ENCODE assay signal across 10 mouse cellular contexts in genomic region chr11:11952569-11952968, GRCm38 (mm10). TPM values are rescaled to one million over a fixed set of nuclear protein-coding genes. Genes with fewer than 3 reads are reported as not detected.
A peak's percentile ranks its signal among the peaks of the same experiment; 100 is the strongest.
DNase-seq lines count a peak whose midpoint lies in the region; ATAC-seq lines count a peak whose summit lies in the region.
"Had no signal": no experiment of that assay in that cellular context is flagged by ENCODE, and none has a peak within 500 bp of the region (broad histone marks: within the 10 kb centered on the region; RNA-seq: fewer than 3 reads in every experiment).

No protein-coding gene starts in this region.

- no peak overlapping the region for H3K9ac ChIP-seq in hindbrain, embryonic 12.5 days
- H3K9ac ChIP-seq in hindbrain, embryonic 14.5 days, result no peak overlapping the region
- H3K9ac ChIP-seq in embryonic facial prominence, embryonic 13.5 days, result no peak overlapping the region
- H3K9ac ChIP-seq in intestine, embryonic 16.5 days (ENCODE audit: low read depth, low read length), result no peak overlapping the region
- H3K9ac ChIP-seq in liver, embryonic 15.5 days, result no peak overlapping the region
- H3K9ac ChIP-seq in midbrain, embryonic 11.5 days (ENCODE audit: low read length), result no peak overlapping the region

- no peak for ATAC-seq in hindbrain, embryonic 12.5 days (ENCODE audit: low FRiP score)
- no peak for ATAC-seq in hindbrain, embryonic 14.5 days (ENCODE audit: low FRiP score)
- no peak for ATAC-seq in embryonic facial prominence, embryonic 13.5 days (ENCODE audit: insufficient number of reproducible peaks, insufficient read depth, low FRiP score, low TSS enrichment, low read depth)
- no peak for ATAC-seq in intestine, embryonic 16.5 days
- ATAC-seq in liver, embryonic 15.5 days (ENCODE audit: insufficient read depth), result peak; percentile 34; the same call in 1 of the 2 replicates
- no peak for ATAC-seq in midbrain, embryonic 11.5 days (ENCODE audit: low FRiP score)
- ATAC-seq: hindbrain, postnatal 0 days had no signal

- H3K4me2 ChIP-seq in hindbrain, embryonic 12.5 days (replicated peaks), result no peak overlapping the region
- H3K4me2 ChIP-seq in hindbrain, embryonic 14.5 days (replicated peaks), result no peak overlapping the region
- H3K4me2 ChIP-seq in embryonic facial prominence, embryonic 13.5 days, result no peak overlapping the region
- no peak overlapping the region for H3K4me2 ChIP-seq in intestine, embryonic 16.5 days (ENCODE audit: low read depth, low read length)
- H3K4me2 ChIP-seq in liver, embryonic 15.5 days, result no peak overlapping the region
- no peak overlapping the region for H3K4me2 ChIP-seq in midbrain, embryonic 11.5 days

- no peaks in the 10 kb centered on the region for H3K9me3 ChIP-seq in hindbrain, embryonic 12.5 days (replicated peaks)
- H3K9me3 ChIP-seq in hindbrain, embryonic 14.5 days (ENCODE audit: control insufficient read depth, low read length), result no peaks in the 10 kb centered on the region
- no peaks in the 10 kb centered on the region for H3K9me3 ChIP-seq in embryonic facial prominence, embryonic 13.5 days
- no peaks in the 10 kb centered on the region for H3K9me3 ChIP-seq in intestine, embryonic 16.5 days (ENCODE audit: control insufficient read depth, low read length)
- no peaks in the 10 kb centered on the region for H3K9me3 ChIP-seq in liver, embryonic 15.5 days (replicated peaks)
- no peaks in the 10 kb centered on the region for H3K9me3 ChIP-seq in midbrain, embryonic 11.5 days (ENCODE audit: control insufficient read depth, low read length)

- WGBS in hindbrain, embryonic 12.5 days, result 95% methylated on average over 1 of the region's 1 CpGs
- WGBS in hindbrain, embryonic 14.5 days, result 90% methylated on average over 1 of the region's 1 CpGs
- 79% methylated on average over 1 of the region's 1 CpGs for WGBS in embryonic facial prominence, embryonic 13.5 days
- WGBS in intestine, embryonic 16.5 days, result 89% methylated on average over 1 of the region's 1 CpGs
- WGBS in liver, embryonic 15.5 days (ENCODE audit: insufficient replicate concordance), result 62% methylated on average over 1 of the region's 1 CpGs
- WGBS in midbrain, embryonic 11.5 days, result 88% methylated on average over 1 of the region's 1 CpGs

- H3K27ac ChIP-seq in hindbrain, embryonic 12.5 days, result peak overlapping the region; percentile 35; the same call in 1 of the 2 replicates
- H3K27ac ChIP-seq in hindbrain, embryonic 14.5 days, result no peak overlapping the region
- H3K27ac ChIP-seq in embryonic facial prominence, embryonic 13.5 days, result peak overlapping the region; percentile 95
- H3K27ac ChIP-seq in intestine, embryonic 16.5 days (ENCODE audit: low read length), result peak overlapping the region; percentile 39; the same call in 1 of the 2 replicates
- H3K27ac ChIP-seq in liver, embryonic 15.5 days (replicated peaks), result no peak overlapping the region
- no peak overlapping the region for H3K27ac ChIP-seq in midbrain, embryonic 11.5 days (ENCODE audit: low read depth, low read length)
- H3K27ac ChIP-seq: hindbrain, postnatal 0 days had no signal

- H3K4me1 ChIP-seq in hindbrain, embryonic 12.5 days, result peaks cover 10% of the 10 kb centered on the region
- H3K4me1 ChIP-seq in hindbrain, embryonic 14.5 days (replicated peaks; ENCODE audit: control insufficient read depth, insufficient read depth, low read length), result no peaks in the 10 kb centered on the region
- H3K4me1 ChIP-seq in embryonic facial prominence, embryonic 13.5 days, result peaks cover 80% of the 10 kb centered on the region
- H3K4me1 ChIP-seq in intestine, embryonic 16.5 days (ENCODE audit: control insufficient read depth, insufficient read depth, low read length), result peaks cover 18% of the 10 kb centered on the region
- H3K4me1 ChIP-seq in liver, embryonic 15.5 days (replicated peaks), result peaks cover 17% of the 10 kb centered on the region
- H3K4me1 ChIP-seq in midbrain, embryonic 11.5 days (ENCODE audit: control insufficient read depth, insufficient read depth, low read length), result 0 out of 2 replicates have a peak, but pooled peaks cover 2% of the 10 kb centered on the region

- H3K4me3 ChIP-seq in hindbrain, embryonic 12.5 days, result no peak overlapping the region
- no peak overlapping the region for H3K4me3 ChIP-seq in hindbrain, embryonic 14.5 days (replicated peaks; ENCODE audit: low read length)
- no peak overlapping the region for H3K4me3 ChIP-seq in embryonic facial prominence, embryonic 13.5 days
- H3K4me3 ChIP-seq in intestine, embryonic 16.5 days (ENCODE audit: low read length), result no peak overlapping the region
- H3K4me3 ChIP-seq in liver, embryonic 15.5 days (replicated peaks), result no peak overlapping the region
- no peak overlapping the region for H3K4me3 ChIP-seq in midbrain, embryonic 11.5 days (ENCODE audit: low read depth, low read length)

- H3K36me3 ChIP-seq in hindbrain, embryonic 12.5 days, result 0 out of 2 replicates have a peak, but pooled peaks cover 20% of the 10 kb centered on the region
- no peaks in the 10 kb centered on the region for H3K36me3 ChIP-seq in hindbrain, embryonic 14.5 days (replicated peaks; ENCODE audit: control insufficient read depth, insufficient read depth)
- peaks cover 30% of the 10 kb centered on the region for H3K36me3 ChIP-seq in embryonic facial prominence, embryonic 13.5 days
- H3K36me3 ChIP-seq in intestine, embryonic 16.5 days (ENCODE audit: control insufficient read depth, insufficient read depth, low read length), result peaks cover 2% of the 10 kb centered on the region; the same call in 1 of the 2 replicates
- H3K36me3 ChIP-seq in liver, embryonic 15.5 days (replicated peaks), result peaks cover 13% of the 10 kb centered on the region; the same call in 1 of the 2 replicates
- H3K36me3 ChIP-seq in midbrain, embryonic 11.5 days (ENCODE audit: control insufficient read depth, insufficient read depth, low read length), result no peaks in the 10 kb centered on the region

- no peaks in the 10 kb centered on the region for H3K27me3 ChIP-seq in hindbrain, embryonic 12.5 days
- H3K27me3 ChIP-seq in hindbrain, embryonic 14.5 days (ENCODE audit: control insufficient read depth, insufficient read depth, low read length), result no peaks in the 10 kb centered on the region
- H3K27me3 ChIP-seq in embryonic facial prominence, embryonic 13.5 days, result no peaks in the 10 kb centered on the region
- H3K27me3 ChIP-seq in intestine, embryonic 16.5 days (replicated peaks; ENCODE audit: control insufficient read depth, insufficient read depth, low read length), result no peaks in the 10 kb centered on the region
- H3K27me3 ChIP-seq in liver, embryonic 15.5 days, result no peaks in the 10 kb centered on the region
- H3K27me3 ChIP-seq in midbrain, embryonic 11.5 days (ENCODE audit: control insufficient read depth, insufficient read depth, low read length), result no peaks in the 10 kb centered on the region

- no peak for DNase-seq in hindbrain, embryonic 14.5 days (ENCODE audit: low spot score)
- no peak for DNase-seq in midbrain, embryonic 11.5 days (ENCODE audit: low spot score, missing footprints)
- DNase-seq in urinary bladder, postnatal 10 days (ENCODE audit: low spot score), result no peak
- DNase-seq: cerebellum, adult 18-20 months; thymus, postnatal 4 days had no signal

RNA-seq across cellular contexts. Expression of gene Ddc, which starts 54.6 kb away (rescaled TPM):
- 8.3 and 12.4 TPM in 2 replicates for polyA plus RNA-seq in hindbrain, embryonic 12.5 days (2016; fragmentation: Nextera tagmentation; extraction: Ambion mirVana)
- polyA plus RNA-seq in hindbrain, embryonic 14.5 days (2014; fragmentation: Nextera tagmentation; extraction: Ambion mirVana), result 7.0 and 9.3 TPM in 2 replicates
- 5.3 and 5.8 TPM in 2 replicates for polyA plus RNA-seq in embryonic facial prominence, embryonic 13.5 days (2015; fragmentation: Nextera tagmentation; extraction: Ambion mirVana)
- 44.0 and 44.7 TPM in 2 replicates for polyA plus RNA-seq in intestine, embryonic 16.5 days (2015; fragmentation: Nextera tagmentation; extraction: Ambion mirVana)
- 11.1 and 13.6 TPM in 2 replicates for polyA plus RNA-seq in liver, embryonic 15.5 days (2015; fragmentation: Nextera tagmentation; extraction: Ambion mirVana)
- 18.0 and 21.9 TPM in 2 replicates for polyA plus RNA-seq in midbrain, embryonic 11.5 days (2014; fragmentation: Nextera tagmentation; extraction: Ambion mirVana)

Comparison
In these comparisons a context has a peak if more than half of its experiments do, and no peak if none do; other contexts are left out.
1. H3K27ac ChIP-seq: peak in hindbrain, embryonic 12.5 days (single experiment), embryonic facial prominence, embryonic 13.5 days (single experiment) and intestine, embryonic 16.5 days (single experiment); none in hindbrain, embryonic 14.5 days (single experiment), liver, embryonic 15.5 days (single experiment) and midbrain, embryonic 11.5 days (single experiment).